Mouse (Mus musculus): ENCODE measurements around the gene Fbxl4. TPM values are rescaled to one million over a fixed set of nuclear protein-coding genes. Genes with fewer than 3 reads are reported as not detected.

Gene Fbxl4
- total and polyA plus RNA-seq, 3 experiments, result 8.4 to 17.0 (median 12.0) TPM

- in situ Hi-C loops (cut with MboI; ENCODE audit: low pct_ligation_motif_present, low pct_unique_long_range_greater_than_20kb, low sequenced_read_pairs), result loop anchor here (25.0 kb wide), 1 partner anchor 1685 kb away; no protein-coding TSS in a partner anchor
- H3K27ac ChIP-seq (ENCODE audit: insufficient read depth, low read depth), result no peak overlapping the region
- H3K9me3 ChIP-seq (replicated peaks; ENCODE audit: low read length), result peaks cover 10% of the 10 kb centered on the region
- DNase-seq (ENCODE audit: extremely low read depth), result peak; percentile 11
- no peaks in the 10 kb centered on the region for H3K79me2 ChIP-seq (replicated peaks; ENCODE audit: control insufficient read depth, extremely low read depth, insufficient read depth, poor library complexity, severe bottlenecking)
- no peak overlapping the region for H3K4me3 ChIP-seq (replicated peaks in 1 of 3; ENCODE audit: low read depth in 2 of 3, low read length in 2 of 3, poor library complexity in 1 of 3)
- H3K4me2 ChIP-seq (ENCODE audit: insufficient read depth, low read depth, poor library complexity, severe bottlenecking), result peak overlapping the region; percentile 21; the same call in 1 of the 2 replicates
- no peaks in the 10 kb centered on the region for H3K36me3 ChIP-seq (replicated peaks in 1 of 2; ENCODE audit: control insufficient read depth in 1 of 2, insufficient read depth in 1 of 2, low read length in 1 of 2)
- TF ChIP-seq SMC3 (IDR thresholded peaks at IDR 0.05; ENCODE audit: low read depth, low read length) (peak; percentile 65), USF1 (IDR thresholded peaks at IDR 0.05; ENCODE audit: low read depth, low read length) (no peak), NRF1 (IDR thresholded peaks at IDR 0.05; ENCODE audit: low read depth, low read length) (no peak), CHD2 (IDR thresholded peaks at IDR 0.05; ENCODE audit: low read length) (no peak), MXI1 (IDR thresholded peaks at IDR 0.05; ENCODE audit: low read depth, low read length) (no peak), ZMIZ1 (IDR thresholded peaks at IDR 0.05; ENCODE audit: low read depth, low read length) (no peak), BHLHE40 (IDR thresholded peaks at IDR 0.05; ENCODE audit: low read depth, low read length) (no peak), RAD21 (IDR thresholded peaks at IDR 0.05; ENCODE audit: low read depth, low read length) (peak; percentile 78), JUN (IDR thresholded peaks at IDR 0.05; ENCODE audit: insufficient read depth, low read depth, low read length) (no peak), MYC (IDR thresholded peaks at IDR 0.05; ENCODE audit: low read depth, low read length) (no peak), HCFC1 (IDR thresholded peaks at IDR 0.05; ENCODE audit: low read depth, low read length) (no peak), KAT2A (IDR thresholded peaks at IDR 0.05; ENCODE audit: insufficient replicate concordance, low read length) (no peak), RCOR1 (conservative IDR thresholded peaks at IDR 0.05; ENCODE audit: low read depth, low read length) (no peak), CTCF (conservative IDR thresholded peaks at IDR 0.05 in 1 of 2, IDR thresholded peaks at IDR 0.05 in 1 of 2; ENCODE audit: low read depth in 2 of 2, low read length in 2 of 2) (peak; percentile 52 to 73), EP300 (IDR thresholded peaks at IDR 0.05; ENCODE audit: low read length) (no peak), POLR2A (IDR thresholded peaks at IDR 0.05; ENCODE audit: low read depth, low read length) (no peak), IRF4 (IDR thresholded peaks at IDR 0.05; ENCODE audit: low read depth, low read length) (no peak), MAFK (IDR thresholded peaks at IDR 0.05; ENCODE audit: insufficient replicate concordance, low read length) (no peak), ZKSCAN1 (IDR thresholded peaks at IDR 0.05; ENCODE audit: borderline replicate concordance, low read depth, low read length) (no peak)
- no peak overlapping the region for H3K9ac ChIP-seq (ENCODE audit: insufficient read depth, low read depth)
- H3K27me3 ChIP-seq (replicated peaks), result no peaks in the 10 kb centered on the region
- dilution Hi-C loops (cut with MboI; ENCODE audit: extremely low pct_ligation_motif_present, extremely low pct_unique_long_range_greater_than_20kb, low sequenced_read_pairs), result no loop called here
- no peaks in the 10 kb centered on the region for H3K4me1 ChIP-seq (ENCODE audit: control insufficient read depth in 1 of 2, insufficient read depth in 2 of 2)
Measured at GRCm38 (mm10) chr4:22476967-22477710, 119.8 kb downstream of the Fbxl4 start.

- dilution Hi-C loops (cut with MboI; ENCODE audit: extremely low pct_ligation_motif_present, extremely low pct_unique_long_range_greater_than_20kb, low sequenced_read_pairs), result no loop called here
- in situ Hi-C loops (cut with MboI; ENCODE audit: low pct_ligation_motif_present, low pct_unique_long_range_greater_than_20kb, low sequenced_read_pairs), result loop anchor here (25.0 kb wide), 1 partner anchor 1685 kb away; no protein-coding TSS in a partner anchor
- H3K4me2 ChIP-seq (ENCODE audit: insufficient read depth, low read depth, poor library complexity, severe bottlenecking), result peak overlapping the region; percentile 32
Measured at GRCm38 (mm10) chr4:22477711-22478230, 120.4 kb downstream of the Fbxl4 start.

More at GRCm38 (mm10) chr4:22477711-22478230, 120.4 kb downstream of the Fbxl4 start:
- H3K79me2 ChIP-seq (replicated peaks; ENCODE audit: control insufficient read depth, extremely low read depth, insufficient read depth, poor library complexity, severe bottlenecking), result no peaks in the 10 kb centered on the region
- no peak overlapping the region for H3K9ac ChIP-seq (ENCODE audit: insufficient read depth, low read depth)
- H3K36me3 ChIP-seq (replicated peaks in 1 of 2; ENCODE audit: control insufficient read depth in 1 of 2, insufficient read depth in 1 of 2, low read length in 1 of 2), result no peaks in the 10 kb centered on the region
- no peak for DNase-seq (ENCODE audit: extremely low read depth)
- peaks cover 10% of the 10 kb centered on the region for H3K9me3 ChIP-seq (replicated peaks; ENCODE audit: low read length)
- no peaks in the 10 kb centered on the region for H3K27me3 ChIP-seq (replicated peaks)
- TF ChIP-seq NELFE (IDR thresholded peaks at IDR 0.05; ENCODE audit: low read depth, low read length) (no peak), POLR2AphosphoS2 (IDR thresholded peaks at IDR 0.05; ENCODE audit: low read depth, low read length) (no peak), TCF12 (IDR thresholded peaks at IDR 0.05; ENCODE audit: low read depth, low read length) (no peak), SIN3A (IDR thresholded peaks at IDR 0.05; ENCODE audit: low read length) (no peak), HCFC1 (IDR thresholded peaks at IDR 0.05; ENCODE audit: low read depth, low read length) (no peak), MYC (IDR thresholded peaks at IDR 0.05; ENCODE audit: low read depth, low read length) (no peak), E2F4 (IDR thresholded peaks at IDR 0.05; ENCODE audit: insufficient replicate concordance, low read depth, low read length) (no peak), ZMIZ1 (IDR thresholded peaks at IDR 0.05; ENCODE audit: low read depth, low read length) (no peak), EP300 (IDR thresholded peaks at IDR 0.05; ENCODE audit: low read length) (no peak), IRF4 (IDR thresholded peaks at IDR 0.05; ENCODE audit: low read depth, low read length) (no peak), CHD2 (IDR thresholded peaks at IDR 0.05; ENCODE audit: low read length) (no peak), POLR2A (IDR thresholded peaks at IDR 0.05; ENCODE audit: low read depth, low read length) (no peak), USF1 (IDR thresholded peaks at IDR 0.05; ENCODE audit: low read depth, low read length) (no peak)
- no peaks in the 10 kb centered on the region for H3K4me1 ChIP-seq (ENCODE audit: control insufficient read depth in 1 of 2, insufficient read depth in 2 of 2)
- no peak overlapping the region for H3K27ac ChIP-seq (ENCODE audit: insufficient read depth, low read depth)
- H3K4me3 ChIP-seq (replicated peaks in 1 of 3; ENCODE audit: low read depth in 2 of 3, low read length in 2 of 3, poor library complexity in 1 of 3), result no peak overlapping the region

All from CH12.LX (cell line).